Mouse (Mus musculus) forebrain, embryonic 16.5 days (tissue): ENCODE data around the gene Diaph2. TPM values are rescaled to one million over a fixed set of nuclear protein-coding genes. Genes with fewer than 3 reads are reported as not detected.

ENCODE experiments used
- ATAC-seq: fragments of 200-750 bp; cut with Nextera tagmentation; 2 replicates; pipeline ENCODE4 v1.8.0; 2017; ENCODE audit warnings: mild to moderate bottlenecking, moderate library complexity
- H3K27ac ChIP-seq: fragments of 300-500 bp; sonication (generic); 2 replicates; pipeline ENCODE4 v1.5.1; 2014; ENCODE audit warnings: low read length, control low read depth
- H3K27me3 ChIP-seq: fragments of 300-500 bp; sonication (generic); replicated peaks from 2 replicates; pipeline ENCODE4 v1.6.1; 2014; ENCODE audit warnings: low read length; ENCODE audit not compliant: control insufficient read depth, insufficient read depth
- H3K36me3 ChIP-seq: fragments of 300-500 bp; sonication (generic); 2 replicates; pipeline ENCODE4 v1.6.1; 2014; ENCODE audit not compliant: control insufficient read depth, insufficient read depth
- H3K4me1 ChIP-seq: fragments of 300-500 bp; sonication (generic); replicated peaks from 2 replicates; pipeline ENCODE4 v1.6.1; 2014; ENCODE audit warnings: low read length; ENCODE audit not compliant: control insufficient read depth, insufficient read depth
- H3K4me2 ChIP-seq: fragments of 300-500 bp; sonication (generic); 2 replicates; pipeline ENCODE4 v1.6.1; 2014; ENCODE audit warnings: mild to moderate bottlenecking, low read length, control low read depth
- H3K4me3 ChIP-seq: fragments of 300-500 bp; sonication (generic); replicated peaks from 2 replicates; pipeline ENCODE4 v1.5.1; 2014; ENCODE audit warnings: mild to moderate bottlenecking, low read length, control low read depth
- H3K9ac ChIP-seq: fragments of 300-500 bp; sonication (generic); replicated peaks from 2 replicates; pipeline ENCODE4 v1.6.1; 2014; ENCODE audit warnings: low read depth, low read length, control low read depth
- H3K9me3 ChIP-seq: fragments of 300-500 bp; sonication (generic); 2 replicates; pipeline ENCODE4 v1.6.1; 2016; ENCODE audit warnings: low read length; ENCODE audit not compliant: control insufficient read depth
- WGBS: fragments of 180-500 bp; shearing (Covaris S2); extraction: QIAGEN DNeasy Blood & Tissue Kit; methylation state at CpG from one replicate; pipeline ENCODE4 v1.1.7; 2014; 5-methylcytosine and 5-hydroxymethylcytosine counted together
- polyA plus RNA-seq: library from polyadenylated mRNA; unstranded; fragments of >200 nt; fragmentation: Nextera tagmentation; extraction: Ambion mirVana; gene quantifications from 2 replicates; pipeline ENCODE4 v1.2.1, GENCODE M21; 2015

The Diaph2 gene
- polyA plus RNA-seq, 1 experiment from 2014 or later: 5.3 TPM

DNA sequence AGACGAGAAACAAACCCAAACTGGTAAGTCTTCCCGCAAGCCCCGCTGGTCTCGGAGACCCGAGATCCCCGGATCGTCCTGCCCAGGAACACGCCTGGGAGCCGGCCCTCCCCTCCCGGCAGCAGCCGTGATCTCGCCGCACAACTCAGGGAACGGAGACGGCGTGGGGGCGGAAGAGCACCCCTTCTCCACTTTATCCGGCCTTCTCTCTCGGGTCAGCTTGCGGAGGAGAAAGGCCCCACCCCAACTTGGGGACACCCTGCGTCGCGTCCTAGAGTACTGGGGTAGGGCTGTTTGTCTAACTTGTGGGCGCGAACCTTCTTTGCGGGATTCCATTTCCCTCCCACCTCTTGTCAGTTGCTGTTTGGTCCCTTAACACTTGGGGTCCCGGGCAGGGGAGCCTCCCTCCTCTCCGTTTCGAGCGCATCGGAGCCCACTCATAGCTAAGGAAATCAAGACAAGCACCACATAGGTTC, 590 bp downstream of the Diaph2 start:
- Histone ChIP-seq H3K9ac (peak overlapping the region; percentile 63), H3K9me3 (no peaks in the 10 kb centered on the region), H3K36me3 (no peaks in the 10 kb centered on the region), H3K4me2 (peak overlapping the region; percentile 52), H3K4me3 (peak overlapping the region; percentile 65), H3K27me3 (no peaks in the 10 kb centered on the region), H3K27ac (0 out of 2 replicates have a peak overlapping the region, but pooled peaks have one; percentile 53), H3K4me1 (no peaks in the 10 kb centered on the region)
- peak; percentile 80 for ATAC-seq
- 32% methylated on average over 30 of the region's 31 CpGs for WGBS

DNA sequence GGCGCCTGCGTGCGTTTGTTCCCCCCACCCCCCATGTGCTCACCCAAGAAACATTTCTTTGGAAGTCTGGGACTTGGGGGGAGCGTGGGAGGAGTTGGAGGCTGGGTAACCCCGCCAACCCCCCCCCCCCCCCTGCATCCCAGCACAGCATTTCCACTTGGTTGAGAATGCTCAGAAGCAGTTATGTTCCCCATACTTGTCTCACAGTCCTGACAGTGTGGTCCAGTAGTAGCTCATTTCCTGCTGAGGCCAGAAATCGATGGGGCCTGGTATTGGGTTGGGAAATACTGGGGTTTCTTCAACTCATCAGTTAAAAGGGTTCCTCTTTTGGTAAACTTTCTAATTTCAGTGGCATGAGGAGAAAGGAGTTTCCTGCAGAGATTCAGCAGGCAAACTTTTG, 1.1 kb downstream of the Diaph2 start:
- WGBS: 15% methylated on average over 6 of the region's 6 CpGs
- no peak for ATAC-seq
- Histone ChIP-seq H3K4me3 (peak overlapping the region; percentile 65), H3K4me1 (no peaks in the 10 kb centered on the region), H3K36me3 (no peaks in the 10 kb centered on the region), H3K27ac (no peak overlapping the region), H3K9ac (peak overlapping the region; percentile 63), H3K9me3 (no peaks in the 10 kb centered on the region), H3K27me3 (no peaks in the 10 kb centered on the region), H3K4me2 (peak overlapping the region; percentile 52)

DNA sequence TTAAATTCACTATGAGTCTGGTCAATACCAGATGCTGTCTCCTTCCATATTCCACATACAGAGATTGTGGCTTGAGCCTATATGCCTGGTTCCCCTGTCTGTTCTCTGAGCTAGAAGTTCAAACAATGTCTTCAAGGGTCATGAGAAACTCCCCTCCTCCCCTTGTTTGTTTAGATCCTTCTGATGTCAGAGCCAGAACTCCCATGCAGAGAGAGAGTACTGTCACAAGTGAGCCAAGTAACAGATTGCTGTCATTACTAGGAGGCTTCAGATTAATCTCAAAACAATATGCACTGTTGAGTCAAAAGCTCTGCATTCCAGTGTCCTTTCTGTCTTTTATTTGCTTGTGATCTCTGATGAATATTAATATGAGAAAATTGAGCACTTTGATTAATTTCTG, 7.1 kb downstream of the Diaph2 start:
- ATAC-seq: no peak
- no peak overlapping the region for H3K27ac ChIP-seq
- H3K4me2 ChIP-seq: no peak overlapping the region
- no peaks in the 10 kb centered on the region for H3K27me3 ChIP-seq
- H3K4me3 ChIP-seq: no peak overlapping the region
- H3K4me1 ChIP-seq: no peaks in the 10 kb centered on the region
- H3K36me3 ChIP-seq: no peaks in the 10 kb centered on the region
- no peaks in the 10 kb centered on the region for H3K9me3 ChIP-seq
- no peak overlapping the region for H3K9ac ChIP-seq

DNA sequence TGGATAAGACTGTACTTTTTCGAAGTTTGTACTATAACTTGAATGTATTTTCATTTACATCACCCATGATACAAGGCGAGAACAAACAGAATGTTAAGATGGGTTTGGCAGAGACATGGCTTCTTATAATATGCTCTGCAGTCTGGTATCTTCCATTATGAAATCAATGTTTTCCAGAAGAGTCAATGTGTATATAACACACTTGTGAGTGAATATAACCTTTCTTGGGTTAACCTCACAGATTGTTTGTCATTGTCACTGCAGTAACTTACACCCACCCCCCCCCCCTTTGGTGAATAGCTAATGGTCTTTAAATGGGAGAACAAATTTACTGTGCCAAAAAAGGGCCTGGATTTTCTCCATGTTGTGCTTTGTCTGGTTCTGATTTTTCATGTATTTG, 13.1 kb downstream of the Diaph2 start:
- Histone ChIP-seq H3K4me3 (no peak overlapping the region), H3K36me3 (no peaks in the 10 kb centered on the region), H3K9ac (no peak overlapping the region), H3K27ac (no peak overlapping the region), H3K4me1 (no peaks in the 10 kb centered on the region), H3K27me3 (no peaks in the 10 kb centered on the region), H3K9me3 (no peaks in the 10 kb centered on the region), H3K4me2 (no peak overlapping the region)
- 74% methylated on average over 2 of the region's 2 CpGs for WGBS
- no peak for ATAC-seq

DNA sequence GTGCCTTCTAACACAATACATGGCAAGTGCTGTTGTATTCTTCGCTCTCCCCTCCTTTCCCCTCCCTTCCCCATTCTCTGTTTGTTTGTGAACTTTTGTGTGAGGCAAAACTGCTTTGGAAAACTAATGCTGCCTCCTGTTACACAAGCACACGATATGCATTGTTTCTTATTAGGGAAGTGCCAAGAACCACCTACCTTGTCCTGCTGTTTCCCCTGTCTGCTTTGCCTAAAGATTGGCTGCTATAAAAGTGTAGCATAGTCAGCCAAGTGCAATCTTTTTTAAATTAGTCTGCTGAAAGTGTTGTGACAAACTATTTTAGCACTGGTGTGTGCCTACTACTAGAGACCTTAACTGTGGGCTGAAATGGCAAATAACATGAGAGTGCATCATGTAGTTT, 15.8 kb downstream of the Diaph2 start:
- no peak overlapping the region for H3K4me2 ChIP-seq
- H3K9me3 ChIP-seq: no peaks in the 10 kb centered on the region
- no peaks in the 10 kb centered on the region for H3K27me3 ChIP-seq
- no peak for ATAC-seq
- H3K9ac ChIP-seq: no peak overlapping the region
- H3K4me3 ChIP-seq: no peak overlapping the region
- H3K36me3 ChIP-seq: no peaks in the 10 kb centered on the region
- 38% methylated on average over 2 of the region's 2 CpGs for WGBS
- H3K27ac ChIP-seq: no peak overlapping the region
- no peaks in the 10 kb centered on the region for H3K4me1 ChIP-seq

DNA sequence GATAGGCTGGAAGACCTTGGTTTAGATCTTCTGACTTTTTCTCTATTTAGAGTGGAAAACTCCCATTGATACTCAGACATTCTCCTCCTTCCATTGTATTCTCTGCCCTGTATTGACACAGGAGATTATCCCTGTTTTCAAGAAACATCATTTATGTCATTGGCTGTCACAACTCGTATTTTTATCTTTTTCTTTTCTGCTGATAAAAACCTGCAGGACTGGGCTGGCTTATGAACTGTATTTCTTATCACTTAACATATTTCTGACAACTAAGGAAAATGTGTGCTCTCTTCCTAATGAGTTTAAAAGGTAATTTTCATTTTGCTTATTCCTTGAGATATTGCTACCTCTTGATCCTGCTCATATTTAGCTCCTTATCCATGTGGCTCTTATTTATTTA, 17.3 kb downstream of the Diaph2 start:
- Histone ChIP-seq H3K9me3 (no peaks in the 10 kb centered on the region), H3K36me3 (no peaks in the 10 kb centered on the region), H3K4me1 (no peaks in the 10 kb centered on the region), H3K4me2 (no peak overlapping the region), H3K4me3 (no peak overlapping the region), H3K9ac (no peak overlapping the region), H3K27ac (no peak overlapping the region), H3K27me3 (no peaks in the 10 kb centered on the region)
- 76% methylated on average over 1 of the region's 1 CpGs for WGBS
- ATAC-seq: no peak

DNA sequence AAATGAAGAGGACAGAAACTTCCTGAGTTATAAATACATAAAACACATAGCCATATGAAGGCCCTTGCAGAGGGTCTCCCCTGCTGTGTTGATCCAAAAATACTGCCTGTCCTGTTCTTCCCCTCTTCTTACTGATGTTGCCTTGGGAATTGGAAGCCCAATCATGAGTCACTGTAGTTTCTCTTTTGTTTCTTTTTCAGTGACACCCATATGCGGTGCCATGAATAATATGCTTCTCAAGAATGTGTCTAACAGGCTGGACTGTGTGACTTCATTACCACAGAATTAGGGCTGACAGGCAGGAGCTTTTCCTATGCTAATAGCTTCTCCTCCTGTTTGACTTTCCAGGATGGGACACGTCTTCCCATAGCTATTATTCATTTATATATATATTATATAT, 21.1 kb downstream of the Diaph2 start:
- Histone ChIP-seq H3K36me3 (no peaks in the 10 kb centered on the region), H3K4me3 (no peak overlapping the region), H3K27ac (no peak overlapping the region), H3K4me1 (peaks cover 6% of the 10 kb centered on the region; the same call in 1 of the 2 replicates), H3K9ac (no peak overlapping the region), H3K4me2 (no peak overlapping the region), H3K9me3 (no peaks in the 10 kb centered on the region), H3K27me3 (no peaks in the 10 kb centered on the region)
- WGBS: 21% methylated on average over 2 of the region's 2 CpGs
- peak; percentile 66 for ATAC-seq

DNA sequence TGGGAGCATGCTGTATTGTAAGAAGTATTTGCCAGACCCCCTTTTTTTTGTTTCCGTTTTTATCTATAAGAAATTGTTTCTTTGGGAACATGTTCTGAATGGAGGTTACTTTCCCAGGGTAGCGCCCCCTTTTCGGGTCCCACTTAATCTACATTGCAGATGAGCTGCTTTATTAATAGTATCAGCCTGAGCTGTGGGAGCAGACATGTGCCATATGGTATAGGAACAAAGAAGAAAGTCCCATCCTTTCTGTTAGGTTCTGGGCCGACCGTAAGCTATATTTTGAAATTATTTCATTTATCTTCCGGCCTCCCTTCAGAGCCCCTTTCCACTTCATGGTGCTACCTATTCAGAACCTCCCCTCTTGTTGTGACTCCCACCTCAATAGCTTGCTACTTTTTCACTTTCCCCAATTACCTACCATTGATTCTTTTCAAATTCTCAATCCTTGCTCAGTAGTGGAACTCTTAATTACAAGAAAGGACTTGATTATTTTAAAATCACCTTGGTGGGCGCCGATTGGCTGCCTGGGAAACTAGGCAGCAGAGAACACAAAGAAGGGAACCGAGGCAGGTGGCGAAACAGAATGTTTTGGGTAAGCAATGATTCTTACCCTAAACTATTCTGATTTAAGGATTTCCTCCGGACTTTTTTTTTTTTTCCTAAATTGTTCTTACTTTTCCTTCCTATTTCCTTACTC, 24.2 kb downstream of the Diaph2 start:
- Histone ChIP-seq H3K9me3 (no peaks in the 10 kb centered on the region), H3K4me1 (peaks cover 6% of the 10 kb centered on the region; the same call in 1 of the 2 replicates), H3K4me2 (peak overlapping the region; percentile 29; the same call in 1 of the 2 replicates), H3K27me3 (no peaks in the 10 kb centered on the region), H3K9ac (no peak overlapping the region), H3K36me3 (no peaks in the 10 kb centered on the region), H3K27ac (peak overlapping the region; percentile 55; the same call in 1 of the 2 replicates), H3K4me3 (no peak overlapping the region)
- WGBS: 35% methylated on average over 11 of the region's 11 CpGs
- peak; percentile 85 for ATAC-seq

DNA sequence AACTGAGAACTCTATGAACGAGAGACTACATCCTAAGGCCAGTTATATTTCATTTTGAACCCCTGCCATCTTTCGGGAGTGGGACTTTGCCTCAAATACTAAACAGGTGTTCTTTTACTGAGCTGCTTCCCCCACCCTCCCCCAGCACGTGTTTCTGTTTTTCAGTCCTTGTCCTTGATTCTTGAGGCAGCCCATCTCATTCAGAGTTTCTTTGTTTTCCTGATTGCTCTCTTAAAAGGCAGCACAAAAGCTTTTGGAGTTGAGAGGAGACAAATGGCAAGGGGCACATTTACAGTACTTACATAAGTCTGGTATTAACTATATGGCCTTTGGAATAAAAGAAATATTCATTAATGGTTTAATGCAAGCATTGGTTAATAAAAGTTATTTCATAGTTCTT, 24.9 kb downstream of the Diaph2 start:
- H3K27me3 ChIP-seq: no peaks in the 10 kb centered on the region
- WGBS: 30% methylated on average over 3 of the region's 3 CpGs
- H3K4me2 ChIP-seq: no peak overlapping the region
- no peak for ATAC-seq
- no peaks in the 10 kb centered on the region for H3K9me3 ChIP-seq
- no peaks in the 10 kb centered on the region for H3K36me3 ChIP-seq
- peaks cover 6% of the 10 kb centered on the region; the same call in 1 of the 2 replicates for H3K4me1 ChIP-seq
- H3K4me3 ChIP-seq: no peak overlapping the region
- no peak overlapping the region for H3K9ac ChIP-seq
- H3K27ac ChIP-seq: no peak overlapping the region
